Mouse (Mus musculus) stomach, postnatal 0 days (tissue): ENCODE results near the gene Nup35. TPM values are rescaled to one million over a fixed set of nuclear protein-coding genes. Genes with fewer than 3 reads are reported as not detected.

ENCODE experiments used
- ATAC-seq: fragments of 200-750 bp; cut with Nextera tagmentation; 2 replicates; pipeline ENCODE4 v1.8.0; 2017; ENCODE audit not compliant: low FRiP score, low TSS enrichment
- DNase-seq: peaks from one replicate; pipeline ENCODE4 v3.0.0-alpha.2; 2016; ENCODE audit warnings: low spot score
- H3K27ac ChIP-seq: fragments of 300-500 bp; sonication (generic); replicated peaks from 2 replicates; pipeline ENCODE4 v1.5.1; 2014; ENCODE audit warnings: mild to moderate bottlenecking, control low read depth
- H3K27me3 ChIP-seq: fragments of 300-500 bp; sonication (generic); 2 replicates; pipeline ENCODE4 v1.6.1; 2014; ENCODE audit warnings: low read length; ENCODE audit not compliant: control insufficient read depth, insufficient read depth
- H3K36me3 ChIP-seq: fragments of 300-500 bp; sonication (generic); 2 replicates; pipeline ENCODE4 v1.6.1; 2014; ENCODE audit warnings: low read length, mixed read lengths; ENCODE audit not compliant: control insufficient read depth, insufficient read depth
- H3K4me1 ChIP-seq: fragments of 300-500 bp; sonication (generic); replicated peaks from 2 replicates; pipeline ENCODE4 v1.6.1; 2014; ENCODE audit warnings: antibody characterized with exemption; ENCODE audit not compliant: control insufficient read depth, insufficient read depth
- H3K4me2 ChIP-seq: fragments of 300-500 bp; sonication (generic); replicated peaks from 2 replicates; pipeline ENCODE4 v1.6.1; 2014; ENCODE audit warnings: low read depth, mild to moderate bottlenecking, control low read depth, moderate library complexity
- H3K4me3 ChIP-seq: fragments of 300-500 bp; sonication (generic); 2 replicates; pipeline ENCODE4 v1.5.1; 2014; ENCODE audit warnings: low read depth, low read length, control low read depth
- H3K9ac ChIP-seq: fragments of 300-500 bp; sonication (generic); 2 replicates; pipeline ENCODE4 v1.6.1; 2014; ENCODE audit warnings: mild to moderate bottlenecking, low read length, control low read depth, mixed read lengths
- H3K9me3 ChIP-seq: fragments of 300-500 bp; sonication (generic); 2 replicates; pipeline ENCODE4 v1.6.1; 2016; ENCODE audit warnings: low read length; ENCODE audit not compliant: control insufficient read depth
- CTCF ChIP-seq: IDR thresholded peaks from 2 replicates; pipeline ENCODE4 v1.5.1; 2016; ENCODE audit warnings: antibody characterized with exemption, low read depth, mild to moderate bottlenecking, moderate library complexity
- EP300 ChIP-seq: optimal IDR thresholded peaks from 2 replicates; pipeline ENCODE3; 2016; ENCODE audit warnings: antibody characterized with exemption
- WGBS: fragments of 180-500 bp; shearing (Covaris S2); extraction: QIAGEN DNeasy Blood & Tissue Kit; methylation state at CpG from one replicate; pipeline ENCODE4 v1.1.7; 2014; 5-methylcytosine and 5-hydroxymethylcytosine counted together
- polyA plus RNA-seq: library from polyadenylated mRNA; unstranded; fragments of >200 nt; fragmentation: Nextera tagmentation; extraction: Ambion mirVana; gene quantifications from 2 replicates; pipeline ENCODE4 v1.2.1, GENCODE M21; 2015

The Nup35 gene
- polyA plus RNA-seq, 1 experiment from 2014 or later = 17.1 TPM

DNA sequence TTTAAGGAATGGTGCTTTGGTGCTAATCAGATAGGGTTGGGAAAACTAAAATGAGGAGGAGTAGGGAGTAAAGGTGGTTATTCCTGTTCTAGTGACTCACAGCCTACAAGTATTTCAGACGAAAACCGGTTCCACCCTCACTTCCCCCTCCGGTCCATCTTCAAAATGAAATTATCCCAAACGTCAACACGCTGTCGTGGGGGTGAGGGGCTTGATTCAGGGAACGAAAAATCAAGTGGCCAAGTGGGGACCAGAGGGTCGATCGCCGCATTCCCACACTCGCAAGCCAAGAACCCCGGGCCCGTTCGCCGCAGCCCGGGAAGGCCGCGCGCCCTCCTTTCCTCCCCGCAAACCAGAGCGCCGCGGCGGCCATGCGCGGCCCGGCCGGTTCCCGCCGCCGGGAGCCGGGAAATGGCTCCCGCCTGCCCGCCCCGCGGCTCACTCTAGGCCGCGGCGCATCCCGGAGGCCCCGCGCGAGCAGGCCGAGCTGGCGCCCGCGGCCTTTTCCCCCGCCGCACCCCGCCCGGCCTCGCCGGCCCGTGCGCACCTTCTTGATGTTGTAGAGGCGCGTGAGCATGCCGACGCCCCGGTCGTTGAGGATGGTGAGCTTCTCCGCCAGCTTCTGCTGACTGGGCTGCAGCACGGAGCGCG, 36.6 kb upstream of the Nup35 start:
- Histone ChIP-seq H3K4me2 (peak overlapping the region; percentile 58), H3K27ac (peak overlapping the region; percentile 100), H3K27me3 (no peaks in the 10 kb centered on the region), H3K9ac (peak overlapping the region; percentile 99), H3K36me3 (no peaks in the 10 kb centered on the region), H3K4me1 (0 out of 2 replicates have a peak, but pooled peaks cover 4% of the 10 kb centered on the region), H3K4me3 (peak overlapping the region; percentile 97), H3K9me3 (no peaks in the 10 kb centered on the region)
- ATAC-seq = peak; percentile 72
- peak; percentile 52 for DNase-seq
- no peak for TF ChIP-seq CTCF
- TF ChIP-seq EP300 = no peak
- WGBS = under 1% methylated on average over 58 of the region's 65 CpGs

DNA sequence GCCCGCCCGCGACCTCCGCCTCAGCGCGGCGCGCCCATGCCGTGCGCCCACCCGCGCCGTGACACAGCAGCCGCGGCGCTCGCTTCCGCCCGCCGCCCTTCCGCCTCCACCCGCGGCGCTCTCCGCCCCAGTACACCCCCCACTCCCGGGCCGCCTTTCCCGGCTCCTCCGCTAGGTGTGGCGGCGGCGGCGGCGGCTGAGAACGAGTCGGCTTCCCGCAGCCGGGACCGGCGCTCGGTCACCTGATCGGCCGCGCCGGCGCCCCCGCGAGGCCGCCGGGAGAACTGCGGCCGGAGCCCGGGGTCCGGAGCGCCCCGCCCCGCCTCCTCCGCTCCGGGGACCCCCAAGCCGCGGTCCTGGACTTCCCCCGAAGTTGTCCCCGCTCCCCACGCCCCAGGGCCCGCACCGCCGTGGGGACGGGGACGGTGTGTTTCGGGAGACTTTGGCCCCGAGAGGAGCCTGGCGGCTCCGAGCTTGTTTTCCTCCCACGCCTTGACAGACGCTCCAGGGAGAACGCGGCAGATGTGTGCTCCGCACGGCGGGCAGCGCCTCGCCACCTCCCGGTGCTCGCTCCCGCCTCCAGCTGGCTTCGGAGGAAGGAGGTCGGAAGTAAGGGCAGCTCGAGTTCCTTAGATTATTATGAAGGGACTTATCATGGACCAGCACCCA, 35.9 kb upstream of the Nup35 start, which contains the start of gene Nckap1:
Gene Nckap1 (minus strand): TSS at position 338 of the 669 bp plus-strand sequence.
- Histone ChIP-seq H3K9ac (peak within 1 kb of the TSS; percentile 99), H3K4me2 (peak within 1 kb of the TSS; percentile 58), H3K4me3 (peak within 1 kb of the TSS; percentile 97), H3K4me1 (0 out of 2 replicates have a peak, but pooled peaks cover 4% of the 10 kb centered on the region), H3K27ac (peak within 1 kb of the TSS; percentile 100), H3K27me3 (no peaks in the 10 kb centered on the region), H3K36me3 (no peaks in the 10 kb centered on the region), H3K9me3 (no peaks in the 10 kb centered on the region)
- peak; percentile 97 for ATAC-seq
- peak; percentile 95 for DNase-seq
- TF ChIP-seq CTCF (peak; percentile 64), EP300 (no peak)
- WGBS = under 1% methylated on average over 56 of the region's 88 CpGs

DNA sequence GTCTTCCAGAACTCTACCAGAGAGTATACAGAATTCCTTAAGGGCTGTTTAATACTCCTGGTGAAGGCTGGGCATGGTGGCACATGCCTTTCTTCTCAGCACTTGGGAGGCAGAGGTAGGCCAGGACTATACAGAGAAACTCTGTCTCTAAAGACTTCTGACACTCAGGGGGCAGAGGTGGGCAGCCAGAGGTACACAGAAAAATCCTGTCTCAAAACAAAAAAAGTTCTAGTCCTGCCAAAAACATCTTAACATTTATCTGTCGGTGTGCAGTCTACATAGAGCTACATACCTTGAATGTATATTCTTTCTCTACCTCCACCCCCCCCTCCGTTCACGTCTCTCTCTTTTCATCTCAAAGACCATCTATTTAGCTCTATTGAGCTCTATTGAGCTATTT, 34.7 kb upstream of the Nup35 start:
- TF ChIP-seq EP300 (no peak), CTCF (no peak)
- no peaks in the 10 kb centered on the region for H3K27me3 ChIP-seq
- H3K4me1 ChIP-seq = 0 out of 2 replicates have a peak, but pooled peaks cover 4% of the 10 kb centered on the region
- H3K9ac ChIP-seq = no peak overlapping the region
- ATAC-seq (no peak), DNase-seq (no peak)
- H3K27ac ChIP-seq = no peak overlapping the region
- no peak overlapping the region for H3K4me2 ChIP-seq
- H3K9me3 ChIP-seq = no peaks in the 10 kb centered on the region
- H3K36me3 ChIP-seq = no peaks in the 10 kb centered on the region
- 85% methylated on average over 3 of the region's 3 CpGs for WGBS
- no peak overlapping the region for H3K4me3 ChIP-seq

DNA sequence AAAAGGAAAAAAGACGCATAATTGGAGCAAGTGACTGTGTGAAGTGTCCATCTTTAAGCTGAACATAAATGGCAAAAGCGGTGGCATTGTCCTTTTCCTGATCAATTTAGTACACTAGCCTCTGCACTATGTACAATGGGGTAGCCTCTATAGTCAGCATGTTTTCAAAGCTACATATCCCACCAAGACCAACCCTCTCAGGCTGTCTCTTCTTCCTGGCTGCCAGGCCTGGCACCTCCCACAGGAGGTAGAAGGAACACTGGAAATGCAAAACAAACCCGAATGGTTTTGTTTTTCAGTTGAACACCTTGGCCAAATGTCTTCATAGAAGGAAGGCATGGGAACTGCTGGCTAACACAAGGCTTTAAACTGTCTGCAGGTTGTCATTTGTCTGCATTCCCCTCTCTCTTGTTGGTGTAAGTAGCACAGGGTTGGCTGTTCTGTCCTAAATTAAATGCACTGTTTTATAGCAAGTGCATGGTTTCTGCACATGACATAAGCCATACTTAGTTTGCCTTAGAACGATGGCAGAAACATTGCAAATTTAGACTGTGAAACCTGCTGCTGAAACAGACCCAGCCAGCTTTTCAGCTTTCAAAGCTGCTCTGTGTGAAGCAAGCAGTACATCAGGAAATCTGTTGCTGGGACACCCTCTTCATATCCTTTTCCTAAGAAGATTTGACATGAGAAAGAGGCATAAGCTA, 22.7 kb upstream of the Nup35 start:
- no peak overlapping the region for H3K4me3 ChIP-seq
- TF ChIP-seq EP300 = no peak
- TF ChIP-seq CTCF = no peak
- WGBS = 66% methylated on average over 4 of the region's 4 CpGs

DNA sequence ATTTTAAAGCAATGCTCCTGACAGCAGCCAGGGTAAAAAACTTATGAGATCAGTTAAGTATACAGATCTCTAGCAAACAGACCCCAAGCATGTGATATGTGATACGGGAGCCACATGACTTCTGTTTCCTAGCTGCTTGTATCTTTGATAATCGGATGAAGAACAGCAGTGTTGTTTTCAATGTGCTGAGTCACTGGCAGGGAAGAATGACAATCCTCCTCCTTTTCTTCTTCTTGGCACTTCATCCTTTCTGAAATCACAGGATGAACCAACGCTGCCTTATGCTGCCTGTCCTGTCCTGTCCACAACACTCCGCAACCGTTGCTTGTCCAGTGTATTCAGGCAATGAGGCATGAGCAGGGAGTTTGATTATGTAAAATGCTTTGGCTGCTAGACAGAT, 20.1 kb upstream of the Nup35 start:
- TF ChIP-seq CTCF = no peak
- TF ChIP-seq EP300 = no peak
- Histone ChIP-seq H3K9me3 (no peaks in the 10 kb centered on the region), H3K27ac (no peak overlapping the region), H3K4me2 (no peak overlapping the region), H3K36me3 (no peaks in the 10 kb centered on the region), H3K4me1 (no peaks in the 10 kb centered on the region), H3K27me3 (no peaks in the 10 kb centered on the region), H3K9ac (no peak overlapping the region), H3K4me3 (no peak overlapping the region)
- DNase-seq (no peak), ATAC-seq (no peak)
- 62% methylated on average over 5 of the region's 5 CpGs for WGBS

More for the DNA sequence above, 22.7 kb upstream of the Nup35 start:
- Histone ChIP-seq H3K9ac (no peak overlapping the region), H3K36me3 (no peaks in the 10 kb centered on the region), H3K4me2 (no peak overlapping the region), H3K9me3 (no peaks in the 10 kb centered on the region), H3K4me1 (no peaks in the 10 kb centered on the region), H3K27me3 (no peaks in the 10 kb centered on the region), H3K27ac (no peak overlapping the region)
- no peak for ATAC-seq
- no peak for DNase-seq
